Mouse (Mus musculus): ENCODE measurements around the gene Coro2a. TPM values are rescaled to one million over a fixed set of nuclear protein-coding genes. Genes with fewer than 3 reads are reported as not detected.

Coro2a gene
- polyA plus RNA-seq, 2 experiments = 2.2 to 3.2 TPM

DNA sequence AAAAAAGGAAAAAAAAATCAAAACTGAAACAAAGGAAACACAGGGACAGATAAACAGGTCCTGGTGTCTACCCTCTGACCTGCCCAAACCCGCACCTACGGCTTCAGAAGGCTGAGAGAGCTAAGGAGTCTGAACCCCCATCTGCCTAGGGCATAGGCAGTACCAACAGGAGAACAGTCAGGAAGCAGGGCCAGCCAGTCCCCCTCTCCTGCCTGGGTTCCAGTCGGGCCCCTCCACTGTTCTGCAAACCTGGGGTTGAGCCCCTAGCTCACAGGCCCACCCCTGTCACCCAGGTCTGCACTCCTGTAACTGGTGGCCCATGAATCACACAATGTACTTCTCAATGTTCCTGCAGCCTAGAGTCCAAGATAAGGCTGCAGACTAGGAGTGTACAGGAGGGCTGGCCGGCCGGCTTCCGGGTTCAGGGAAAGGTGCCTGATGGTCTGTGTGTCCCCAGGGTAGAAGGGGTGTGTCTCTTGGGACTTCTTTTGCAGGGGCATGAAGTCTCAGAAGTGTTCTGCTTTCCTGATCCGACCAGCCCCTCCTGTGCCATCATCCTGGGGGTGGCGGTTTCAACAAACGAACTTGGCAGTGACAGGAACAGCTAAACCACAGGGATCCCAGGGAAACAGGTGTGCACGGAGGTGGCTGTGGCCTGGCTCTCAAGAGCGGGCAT, 4.6 kb downstream of the Coro2a start:
- no peaks in the 10 kb centered on the region; the same call in 1 of the 2 replicates for H3K4me1 ChIP-seq (ENCODE audit: control insufficient read depth, insufficient read depth, low read length)
- H3K27ac ChIP-seq (replicated peaks; ENCODE audit: low read depth, low read length) = no peak overlapping the region
- peaks cover 18% of the 10 kb centered on the region for H3K27me3 ChIP-seq (ENCODE audit: control insufficient read depth, insufficient read depth, low read length)
- no peak overlapping the region for H3K4me3 ChIP-seq (replicated peaks; ENCODE audit: low read length)
- 68% methylated on average over 11 of the region's 11 CpGs for WGBS
- DNase-seq (ENCODE audit: low spot score) (no peak), ATAC-seq (ENCODE audit: low FRiP score, low read depth) (no peak)
- no peak overlapping the region for H3K4me2 ChIP-seq (replicated peaks; ENCODE audit: low read depth, low read length, severe bottlenecking)
- no peaks in the 10 kb centered on the region for H3K9me3 ChIP-seq (ENCODE audit: control insufficient read depth, low read length)
- H3K36me3 ChIP-seq (ENCODE audit: control insufficient read depth, insufficient read depth, low read length) = no peaks in the 10 kb centered on the region
- H3K9ac ChIP-seq (ENCODE audit: low read depth, low read length, severe bottlenecking) = no peak overlapping the region
- TF ChIP-seq POLR2A (IDR thresholded peaks at IDR 0.05; ENCODE audit: borderline replicate concordance, extremely low read depth, insufficient read depth, insufficient read length) = no peak

DNA sequence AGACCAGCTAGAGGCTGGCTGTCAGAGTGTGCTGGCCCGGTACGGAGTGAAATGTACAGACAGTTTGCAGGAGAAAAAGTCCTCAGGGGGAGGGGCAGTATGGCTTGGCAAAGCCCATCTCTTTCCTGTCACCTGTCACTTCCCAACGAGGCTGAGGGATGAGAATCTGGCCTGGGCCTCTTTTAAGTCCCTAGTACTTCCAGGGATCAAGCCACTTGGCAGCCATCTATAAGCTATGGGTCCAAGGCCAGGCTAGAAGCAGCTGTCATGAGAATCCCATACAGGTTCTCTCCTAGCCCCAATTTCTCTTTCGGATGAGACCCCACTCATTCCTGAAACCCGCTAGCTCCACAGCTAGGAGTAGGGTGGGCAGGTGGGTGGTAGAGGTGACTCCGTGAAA, 5.6 kb downstream of the Coro2a start:
- no peak overlapping the region for H3K4me3 ChIP-seq (replicated peaks; ENCODE audit: low read length)
- H3K9me3 ChIP-seq (ENCODE audit: control insufficient read depth, low read length) = no peaks in the 10 kb centered on the region
- H3K27ac ChIP-seq (replicated peaks; ENCODE audit: low read depth, low read length) = no peak overlapping the region
- no peak overlapping the region for H3K9ac ChIP-seq (ENCODE audit: low read depth, low read length, severe bottlenecking)
- TF ChIP-seq POLR2A (IDR thresholded peaks at IDR 0.05; ENCODE audit: borderline replicate concordance, extremely low read depth, insufficient read depth, insufficient read length) = no peak
- H3K27me3 ChIP-seq (ENCODE audit: control insufficient read depth, insufficient read depth, low read length) = peaks cover 15% of the 10 kb centered on the region
- WGBS = 68% methylated on average over 6 of the region's 6 CpGs
- DNase-seq (ENCODE audit: low spot score) = no peak
- no peaks in the 10 kb centered on the region; the same call in 1 of the 2 replicates for H3K4me1 ChIP-seq (ENCODE audit: control insufficient read depth, insufficient read depth, low read length)
- H3K4me2 ChIP-seq (replicated peaks; ENCODE audit: low read depth, low read length, severe bottlenecking) = no peak overlapping the region
- no peaks in the 10 kb centered on the region for H3K36me3 ChIP-seq (ENCODE audit: control insufficient read depth, insufficient read depth, low read length)
- ATAC-seq (ENCODE audit: low FRiP score, low read depth) = no peak

DNA sequence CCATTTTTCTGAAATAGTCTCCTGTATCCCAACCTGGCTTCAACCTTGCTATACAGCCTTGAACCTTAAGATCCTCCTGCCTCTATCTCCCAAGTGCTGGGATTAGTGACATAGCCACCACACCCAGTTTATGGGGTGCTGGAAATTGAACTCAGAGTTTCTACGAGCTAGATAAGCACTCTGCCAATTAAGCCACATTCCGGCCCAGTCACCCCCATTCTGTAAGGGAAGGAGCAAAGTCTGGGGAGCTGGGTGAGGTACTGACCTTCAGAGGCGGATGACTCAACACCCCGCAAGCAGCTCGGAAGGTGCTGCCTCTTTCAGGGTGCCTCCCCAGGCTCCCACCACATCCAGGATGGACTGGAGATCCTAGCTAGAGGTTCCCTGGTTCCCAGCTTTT, 7.9 kb downstream of the Coro2a start:
- Histone ChIP-seq H3K9ac (ENCODE audit: low read depth, low read length, severe bottlenecking) (no peak overlapping the region), H3K27me3 (ENCODE audit: control insufficient read depth, insufficient read depth, low read length) (no peaks in the 10 kb centered on the region), H3K27ac (replicated peaks; ENCODE audit: low read depth, low read length) (no peak overlapping the region), H3K4me2 (replicated peaks; ENCODE audit: low read depth, low read length, severe bottlenecking) (no peak overlapping the region), H3K9me3 (ENCODE audit: control insufficient read depth, low read length) (no peaks in the 10 kb centered on the region), H3K36me3 (ENCODE audit: control insufficient read depth, insufficient read depth, low read length) (no peaks in the 10 kb centered on the region), H3K4me3 (replicated peaks; ENCODE audit: low read length) (no peak overlapping the region), H3K4me1 (ENCODE audit: control insufficient read depth, insufficient read depth, low read length) (no peaks in the 10 kb centered on the region)
- DNase-seq (ENCODE audit: low spot score) (no peak), ATAC-seq (ENCODE audit: low FRiP score, low read depth) (no peak)
- TF ChIP-seq POLR2A (IDR thresholded peaks at IDR 0.05; ENCODE audit: borderline replicate concordance, extremely low read depth, insufficient read depth, insufficient read length) = no peak
- 68% methylated on average over 5 of the region's 5 CpGs for WGBS

DNA sequence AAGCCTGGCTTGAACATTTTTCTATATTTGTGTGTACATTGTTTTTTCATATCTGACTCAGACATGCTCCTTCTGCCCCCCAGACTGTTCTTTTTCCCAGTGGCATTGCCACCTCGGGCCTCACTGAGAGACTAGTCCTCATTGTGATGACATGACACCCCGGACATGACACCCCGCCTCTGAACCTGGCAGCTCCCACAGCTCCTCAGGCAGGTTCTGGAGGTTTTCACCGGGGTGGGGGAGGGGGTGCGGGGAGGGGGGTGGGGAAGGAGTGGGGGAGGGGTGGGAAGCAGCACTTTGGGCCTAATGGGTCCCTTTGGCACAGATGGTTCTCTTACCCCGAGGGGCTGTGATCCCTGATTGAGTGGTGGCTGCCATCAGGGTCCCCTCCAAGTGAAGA, 8.5 kb downstream of the Coro2a start:
- Histone ChIP-seq H3K9me3 (ENCODE audit: control insufficient read depth, low read length) (no peaks in the 10 kb centered on the region), H3K27me3 (ENCODE audit: control insufficient read depth, insufficient read depth, low read length) (no peaks in the 10 kb centered on the region), H3K4me2 (replicated peaks; ENCODE audit: low read depth, low read length, severe bottlenecking) (no peak overlapping the region), H3K36me3 (ENCODE audit: control insufficient read depth, insufficient read depth, low read length) (no peaks in the 10 kb centered on the region), H3K4me3 (replicated peaks; ENCODE audit: low read length) (no peak overlapping the region), H3K27ac (replicated peaks; ENCODE audit: low read depth, low read length) (no peak overlapping the region), H3K4me1 (ENCODE audit: control insufficient read depth, insufficient read depth, low read length) (no peaks in the 10 kb centered on the region), H3K9ac (ENCODE audit: low read depth, low read length, severe bottlenecking) (no peak overlapping the region)
- ATAC-seq (ENCODE audit: low FRiP score, low read depth) (no peak), DNase-seq (ENCODE audit: low spot score) (no peak)
- WGBS = 23% methylated on average over 6 of the region's 6 CpGs
- TF ChIP-seq POLR2A (IDR thresholded peaks at IDR 0.05; ENCODE audit: borderline replicate concordance, extremely low read depth, insufficient read depth, insufficient read length) = no peak

DNA sequence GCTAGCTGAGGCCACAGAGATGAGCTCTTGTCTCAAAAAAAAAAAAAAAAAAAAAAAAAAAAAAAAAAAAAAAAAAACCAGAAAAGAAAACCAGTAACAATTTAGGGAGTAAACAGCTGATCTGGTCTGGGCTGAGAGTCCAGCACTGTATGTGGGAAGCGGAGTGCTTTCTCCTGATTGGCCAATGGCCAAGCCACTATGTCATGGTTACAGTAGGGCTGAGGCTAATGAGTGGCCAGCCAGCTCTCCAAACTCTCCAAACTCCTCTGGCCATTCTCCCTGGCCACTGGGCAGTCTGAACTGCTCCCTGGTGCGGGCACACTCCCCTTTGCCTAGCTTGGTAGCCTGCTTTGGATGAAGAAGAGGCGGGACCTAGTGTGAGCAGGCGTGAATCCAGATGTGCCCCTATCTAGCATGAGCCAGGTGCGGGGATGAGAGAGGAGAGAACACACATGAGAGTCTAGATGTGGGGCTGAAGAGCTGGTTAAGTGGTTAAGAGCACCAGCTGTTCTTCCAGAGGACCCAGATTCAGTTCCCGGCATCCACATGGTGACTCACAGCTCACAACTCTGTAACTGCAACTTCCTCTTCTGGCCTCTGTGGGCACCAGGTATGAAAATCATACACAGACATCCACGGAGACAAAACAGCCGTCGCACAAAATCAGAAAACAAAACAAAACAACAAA, 10.0 kb downstream of the Coro2a start:
- Histone ChIP-seq H3K27me3 (ENCODE audit: control insufficient read depth, insufficient read depth, low read length) (no peaks in the 10 kb centered on the region), H3K4me2 (replicated peaks; ENCODE audit: low read depth, low read length, severe bottlenecking) (no peak overlapping the region), H3K4me1 (ENCODE audit: control insufficient read depth, insufficient read depth, low read length) (no peaks in the 10 kb centered on the region), H3K4me3 (replicated peaks; ENCODE audit: low read length) (no peak overlapping the region), H3K9me3 (ENCODE audit: control insufficient read depth, low read length) (no peaks in the 10 kb centered on the region), H3K27ac (replicated peaks; ENCODE audit: low read depth, low read length) (no peak overlapping the region), H3K36me3 (ENCODE audit: control insufficient read depth, insufficient read depth, low read length) (no peaks in the 10 kb centered on the region), H3K9ac (ENCODE audit: low read depth, low read length, severe bottlenecking) (no peak overlapping the region)
- WGBS = 84% methylated on average over 9 of the region's 9 CpGs
- TF ChIP-seq POLR2A (IDR thresholded peaks at IDR 0.05; ENCODE audit: borderline replicate concordance, extremely low read depth, insufficient read depth, insufficient read length) = no peak
- no peak for ATAC-seq (ENCODE audit: low FRiP score, low read depth)
- DNase-seq (ENCODE audit: low spot score) = no peak

Data from limb, embryonic 14.5 days (tissue).